Mouse (Mus musculus) megakaryocyte, embryonic 14.5 days (primary cell): ENCODE data around the gene Aspscr1.

Source experiments
- FLI1 ChIP-seq: IDR thresholded peaks from 2 replicates; pipeline ENCODE4 v1.6.1; 2012; ENCODE audit warnings: low read length, inconsistent platforms, mixed read lengths
- GATA1 ChIP-seq: IDR thresholded peaks from 3 replicates; pipeline ENCODE4 v1.6.1; 2012; ENCODE audit warnings: mixed read lengths, low read length, inconsistent platforms, borderline replicate concordance

DNA sequence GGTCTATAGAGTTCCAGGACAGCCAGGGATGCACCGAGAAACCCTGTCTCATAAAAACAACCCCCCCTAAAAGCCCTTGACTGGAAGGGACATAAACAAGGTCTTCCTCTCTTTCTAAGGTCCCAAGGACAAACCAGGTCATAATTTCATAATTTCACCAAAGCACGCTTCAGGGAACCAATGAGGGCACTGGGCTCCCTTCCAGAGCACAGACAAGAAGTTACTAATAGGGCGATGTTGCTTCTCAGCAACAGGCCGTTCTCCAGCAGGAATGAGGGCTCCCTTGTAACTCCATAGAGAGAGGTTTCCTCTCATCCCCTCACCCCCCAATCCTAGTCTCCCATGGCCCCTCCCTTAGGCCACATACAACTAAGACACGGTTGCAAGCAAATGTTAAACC is 68.2 kb downstream of the Aspscr1 start:
- TF ChIP-seq FLI1 (no peak), GATA1 (no peak)
